Mouse (Mus musculus): ENCODE measurements around the gene Fchsd2. TPM values are rescaled to one million over a fixed set of nuclear protein-coding genes. Genes with fewer than 3 reads are reported as not detected.

Gene Fchsd2
- polyA plus RNA-seq, 1 experiment: 24.9 TPM

DNA sequence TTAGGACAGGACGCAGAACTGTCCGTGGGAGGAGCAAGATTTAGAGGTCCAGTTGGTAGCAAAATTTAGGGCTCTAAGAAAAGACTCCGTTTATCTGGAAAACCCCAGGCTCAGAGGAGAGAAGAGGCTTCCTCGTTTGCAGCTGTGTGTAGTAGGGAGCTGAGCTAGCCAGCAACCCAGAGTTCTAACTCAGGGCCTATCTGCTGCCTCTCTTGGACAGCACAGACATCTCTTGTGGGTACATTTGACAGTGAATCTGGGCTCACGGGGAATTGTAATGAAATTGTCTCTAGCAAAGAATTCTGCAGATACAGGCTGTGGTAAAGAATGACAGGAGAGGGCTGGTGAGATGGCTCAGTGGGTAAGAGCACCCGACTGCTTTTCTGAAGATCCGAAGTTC is 210.0 kb downstream of the Fchsd2 start:
- peak overlapping the region; percentile 17; the same call in 1 of the 2 replicates for H3K9ac ChIP-seq (ENCODE audit: low read depth, poor library complexity, severe bottlenecking)
- H3K27ac ChIP-seq (ENCODE audit: insufficient read depth, low read length): no peak overlapping the region
- no peaks in the 10 kb centered on the region for H3K4me1 ChIP-seq (ENCODE audit: control insufficient read depth, insufficient read depth, low read length)

DNA sequence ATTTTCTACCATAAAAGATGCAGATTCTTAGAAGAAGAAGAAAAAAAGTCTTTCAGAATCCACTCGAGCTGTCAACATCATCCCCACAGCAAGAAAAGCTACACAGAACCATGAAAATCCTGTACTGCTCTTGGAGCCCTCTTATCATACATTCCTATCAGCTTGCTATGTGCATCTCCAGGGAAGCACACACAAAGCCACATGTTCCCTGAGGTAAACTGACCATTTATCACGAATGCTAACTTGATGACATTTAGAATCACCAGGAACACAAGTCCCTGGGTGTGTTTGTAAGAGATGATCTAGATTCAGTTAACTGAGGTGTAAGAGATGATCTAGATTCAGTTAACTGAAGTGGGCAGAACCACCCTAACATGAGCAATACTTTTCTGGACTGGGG is 214.2 kb downstream of the Fchsd2 start:
- H3K27ac ChIP-seq (ENCODE audit: insufficient read depth, low read length): no peak overlapping the region
- H3K9me3 ChIP-seq (replicated peaks; ENCODE audit: control insufficient read depth, insufficient read depth, low read length, poor library complexity, severe bottlenecking): no peaks in the 10 kb centered on the region
- H3K36me3 ChIP-seq (ENCODE audit: control insufficient read depth, insufficient read depth, low read length, poor library complexity, severe bottlenecking): no peaks in the 10 kb centered on the region
- H3K4me3 ChIP-seq (ENCODE audit: low read depth, low read length): no peak overlapping the region
- no peak for TF ChIP-seq EP300 (IDR thresholded peaks at IDR 0.05; ENCODE audit: insufficient read depth, low read depth, low read length)
- no peak for TF ChIP-seq POLR2A (IDR thresholded peaks at IDR 0.05; ENCODE audit: insufficient read depth, low read length)
- TF ChIP-seq CTCF (IDR thresholded peaks at IDR 0.05; ENCODE audit: low read depth, low read length): no peak
- H3K27me3 ChIP-seq (ENCODE audit: control insufficient read depth, insufficient read depth, low read length, poor library complexity, severe bottlenecking): no peaks in the 10 kb centered on the region
- H3K4me1 ChIP-seq (ENCODE audit: control insufficient read depth, insufficient read depth, low read length): no peaks in the 10 kb centered on the region
- no peak overlapping the region for H3K9ac ChIP-seq (ENCODE audit: low read depth, poor library complexity, severe bottlenecking)

More for the DNA sequence above, 210.0 kb downstream of the Fchsd2 start:
- Histone ChIP-seq H3K9me3 (replicated peaks; ENCODE audit: control insufficient read depth, insufficient read depth, low read length, poor library complexity, severe bottlenecking) (no peaks in the 10 kb centered on the region), H3K27me3 (ENCODE audit: control insufficient read depth, insufficient read depth, low read length, poor library complexity, severe bottlenecking) (no peaks in the 10 kb centered on the region), H3K4me3 (ENCODE audit: low read depth, low read length) (no peak overlapping the region; the same call in 1 of the 2 replicates), H3K36me3 (ENCODE audit: control insufficient read depth, insufficient read depth, low read length, poor library complexity, severe bottlenecking) (no peaks in the 10 kb centered on the region)
- TF ChIP-seq CTCF (IDR thresholded peaks at IDR 0.05; ENCODE audit: low read depth, low read length): no peak
- TF ChIP-seq POLR2A (IDR thresholded peaks at IDR 0.05; ENCODE audit: insufficient read depth, low read length): no peak
- no peak for TF ChIP-seq EP300 (IDR thresholded peaks at IDR 0.05; ENCODE audit: insufficient read depth, low read depth, low read length)

DNA sequence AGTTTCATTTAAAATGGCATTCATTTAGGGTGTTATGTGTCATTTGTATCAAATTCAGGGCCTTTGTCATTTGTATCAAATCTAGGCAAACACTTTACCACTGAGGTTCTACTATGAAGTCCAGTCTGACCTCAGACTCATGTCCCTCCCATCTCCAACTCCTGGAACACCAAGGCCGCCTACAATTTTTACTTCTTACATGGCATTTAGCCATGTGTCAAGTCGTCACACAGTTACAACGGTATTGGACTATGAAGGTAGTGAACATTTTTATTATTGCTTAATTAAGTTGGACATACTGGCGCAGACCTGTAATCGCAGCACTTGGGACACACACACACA is 217.3 kb downstream of the Fchsd2 start:
- TF ChIP-seq POLR2A (IDR thresholded peaks at IDR 0.05; ENCODE audit: insufficient read depth, low read length) (no peak), EP300 (IDR thresholded peaks at IDR 0.05; ENCODE audit: insufficient read depth, low read depth, low read length) (no peak), CTCF (IDR thresholded peaks at IDR 0.05; ENCODE audit: low read depth, low read length) (no peak)
- Histone ChIP-seq H3K9ac (ENCODE audit: low read depth, poor library complexity, severe bottlenecking) (peak overlapping the region; percentile 43; the same call in 1 of the 2 replicates), H3K27ac (ENCODE audit: insufficient read depth, low read length) (no peak overlapping the region), H3K27me3 (ENCODE audit: control insufficient read depth, insufficient read depth, low read length, poor library complexity, severe bottlenecking) (no peaks in the 10 kb centered on the region), H3K36me3 (ENCODE audit: control insufficient read depth, insufficient read depth, low read length, poor library complexity, severe bottlenecking) (no peaks in the 10 kb centered on the region), H3K4me3 (ENCODE audit: low read depth, low read length) (peak overlapping the region; percentile 80), H3K4me1 (ENCODE audit: control insufficient read depth, insufficient read depth, low read length) (no peaks in the 10 kb centered on the region), H3K9me3 (replicated peaks; ENCODE audit: control insufficient read depth, insufficient read depth, low read length, poor library complexity, severe bottlenecking) (no peaks in the 10 kb centered on the region)

DNA sequence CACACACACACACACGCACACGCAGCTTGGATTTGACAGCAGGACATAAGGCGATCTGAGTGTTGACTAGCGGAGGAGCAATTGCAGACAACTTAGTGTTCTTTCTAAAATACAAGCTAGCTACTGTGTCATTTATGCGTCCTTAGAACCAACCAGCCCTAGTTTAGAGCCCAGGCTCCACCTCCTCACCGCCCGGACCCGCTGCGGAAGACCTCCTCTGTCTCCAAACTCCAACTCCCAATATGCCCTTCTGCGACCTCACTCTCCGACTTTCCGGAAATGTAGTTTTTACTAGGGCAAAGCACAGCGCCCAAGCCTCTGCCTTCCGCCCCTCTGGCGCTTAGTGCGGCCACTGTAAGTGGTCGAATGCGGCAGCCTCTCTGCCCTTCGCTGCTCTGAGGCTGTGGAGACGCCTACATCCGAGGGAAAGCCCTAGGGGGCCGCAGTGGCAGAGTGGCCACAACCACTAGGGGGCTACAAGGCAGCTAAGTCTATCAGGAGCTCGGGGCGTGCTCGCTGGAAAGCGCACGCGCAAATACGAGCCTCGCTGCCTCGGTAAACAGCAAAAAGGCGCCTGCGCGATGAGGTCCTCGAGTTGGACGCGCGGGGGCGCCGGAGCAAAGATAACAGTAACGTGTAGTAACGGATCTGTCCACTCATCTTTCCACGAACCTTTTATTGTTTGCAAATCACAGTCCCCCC is 217.8 kb downstream of the Fchsd2 start:
- Histone ChIP-seq H3K27ac (ENCODE audit: insufficient read depth, low read length) (peak overlapping the region; percentile 60), H3K9ac (ENCODE audit: low read depth, poor library complexity, severe bottlenecking) (peak overlapping the region; percentile 43), H3K4me1 (ENCODE audit: control insufficient read depth, insufficient read depth, low read length) (no peaks in the 10 kb centered on the region), H3K9me3 (replicated peaks; ENCODE audit: control insufficient read depth, insufficient read depth, low read length, poor library complexity, severe bottlenecking) (no peaks in the 10 kb centered on the region), H3K4me3 (ENCODE audit: low read depth, low read length) (peak overlapping the region; percentile 80), H3K36me3 (ENCODE audit: control insufficient read depth, insufficient read depth, low read length, poor library complexity, severe bottlenecking) (no peaks in the 10 kb centered on the region), H3K27me3 (ENCODE audit: control insufficient read depth, insufficient read depth, low read length, poor library complexity, severe bottlenecking) (no peaks in the 10 kb centered on the region)
- peak; percentile 41; the same call in 1 of the 2 replicates for TF ChIP-seq EP300 (IDR thresholded peaks at IDR 0.05; ENCODE audit: insufficient read depth, low read depth, low read length)
- no peak for TF ChIP-seq POLR2A (IDR thresholded peaks at IDR 0.05; ENCODE audit: insufficient read depth, low read length)
- peak; percentile 59 for TF ChIP-seq CTCF (IDR thresholded peaks at IDR 0.05; ENCODE audit: low read depth, low read length)

DNA sequence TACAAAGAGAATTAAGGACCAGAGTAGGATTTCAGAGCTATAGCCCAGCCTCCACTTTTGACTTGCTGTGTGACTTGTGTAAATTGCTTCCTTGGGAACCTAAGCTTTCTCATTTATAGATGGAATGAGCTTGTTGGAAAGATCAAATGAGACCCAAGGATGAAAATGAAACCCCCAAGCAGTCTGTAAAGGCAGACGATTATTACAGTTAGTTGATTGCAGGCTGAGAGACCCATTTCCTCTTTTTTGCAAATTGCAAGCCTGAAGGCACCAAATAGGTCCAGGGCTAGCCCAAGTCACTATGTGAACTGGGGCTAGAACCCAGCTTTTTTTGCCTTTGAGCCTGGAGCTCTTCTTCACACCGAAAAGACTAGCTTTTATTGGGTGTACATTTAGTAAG is 218.4 kb downstream of the Fchsd2 start:
- H3K4me1 ChIP-seq (ENCODE audit: control insufficient read depth, insufficient read depth, low read length): no peaks in the 10 kb centered on the region
- no peak overlapping the region for H3K27ac ChIP-seq (ENCODE audit: insufficient read depth, low read length)
- no peak for TF ChIP-seq POLR2A (IDR thresholded peaks at IDR 0.05; ENCODE audit: insufficient read depth, low read length)
- TF ChIP-seq CTCF (IDR thresholded peaks at IDR 0.05; ENCODE audit: low read depth, low read length): no peak
- TF ChIP-seq EP300 (IDR thresholded peaks at IDR 0.05; ENCODE audit: insufficient read depth, low read depth, low read length): no peak
- H3K27me3 ChIP-seq (ENCODE audit: control insufficient read depth, insufficient read depth, low read length, poor library complexity, severe bottlenecking): no peaks in the 10 kb centered on the region
- H3K9ac ChIP-seq (ENCODE audit: low read depth, poor library complexity, severe bottlenecking): no peak overlapping the region
- no peaks in the 10 kb centered on the region for H3K36me3 ChIP-seq (ENCODE audit: control insufficient read depth, insufficient read depth, low read length, poor library complexity, severe bottlenecking)
- H3K4me3 ChIP-seq (ENCODE audit: low read depth, low read length): no peak overlapping the region
- H3K9me3 ChIP-seq (replicated peaks; ENCODE audit: control insufficient read depth, insufficient read depth, low read length, poor library complexity, severe bottlenecking): no peaks in the 10 kb centered on the region

DNA sequence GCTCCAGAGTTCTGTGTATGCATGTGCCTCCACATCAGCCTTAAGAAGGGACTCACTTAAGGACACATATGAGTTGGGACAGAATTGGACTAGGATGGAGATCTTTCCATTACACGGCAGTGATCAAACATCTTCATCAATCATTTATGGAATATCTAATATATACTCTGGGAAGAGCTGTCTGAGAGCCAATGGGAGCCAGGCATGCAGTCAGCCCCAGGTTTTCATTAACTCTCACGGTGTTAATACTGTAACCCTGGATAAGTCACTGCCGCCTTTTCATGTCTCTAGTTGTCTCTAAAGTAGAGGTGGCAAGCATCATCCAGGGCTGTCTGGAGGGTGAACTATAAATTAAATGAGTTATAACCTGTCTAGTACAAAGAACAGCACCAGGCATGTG is 220.4 kb downstream of the Fchsd2 start:
- Histone ChIP-seq H3K27me3 (ENCODE audit: control insufficient read depth, insufficient read depth, low read length, poor library complexity, severe bottlenecking) (no peaks in the 10 kb centered on the region), H3K9ac (ENCODE audit: low read depth, poor library complexity, severe bottlenecking) (no peak overlapping the region), H3K9me3 (replicated peaks; ENCODE audit: control insufficient read depth, insufficient read depth, low read length, poor library complexity, severe bottlenecking) (no peaks in the 10 kb centered on the region), H3K36me3 (ENCODE audit: control insufficient read depth, insufficient read depth, low read length, poor library complexity, severe bottlenecking) (no peaks in the 10 kb centered on the region), H3K4me3 (ENCODE audit: low read depth, low read length) (no peak overlapping the region), H3K27ac (ENCODE audit: insufficient read depth, low read length) (no peak overlapping the region), H3K4me1 (ENCODE audit: control insufficient read depth, insufficient read depth, low read length) (no peaks in the 10 kb centered on the region)
- TF ChIP-seq POLR2A (IDR thresholded peaks at IDR 0.05; ENCODE audit: insufficient read depth, low read length): no peak
